Mouse (Mus musculus): Measurements from ENCODE around the gene Ublcp1.

The Ublcp1 gene

DNA sequence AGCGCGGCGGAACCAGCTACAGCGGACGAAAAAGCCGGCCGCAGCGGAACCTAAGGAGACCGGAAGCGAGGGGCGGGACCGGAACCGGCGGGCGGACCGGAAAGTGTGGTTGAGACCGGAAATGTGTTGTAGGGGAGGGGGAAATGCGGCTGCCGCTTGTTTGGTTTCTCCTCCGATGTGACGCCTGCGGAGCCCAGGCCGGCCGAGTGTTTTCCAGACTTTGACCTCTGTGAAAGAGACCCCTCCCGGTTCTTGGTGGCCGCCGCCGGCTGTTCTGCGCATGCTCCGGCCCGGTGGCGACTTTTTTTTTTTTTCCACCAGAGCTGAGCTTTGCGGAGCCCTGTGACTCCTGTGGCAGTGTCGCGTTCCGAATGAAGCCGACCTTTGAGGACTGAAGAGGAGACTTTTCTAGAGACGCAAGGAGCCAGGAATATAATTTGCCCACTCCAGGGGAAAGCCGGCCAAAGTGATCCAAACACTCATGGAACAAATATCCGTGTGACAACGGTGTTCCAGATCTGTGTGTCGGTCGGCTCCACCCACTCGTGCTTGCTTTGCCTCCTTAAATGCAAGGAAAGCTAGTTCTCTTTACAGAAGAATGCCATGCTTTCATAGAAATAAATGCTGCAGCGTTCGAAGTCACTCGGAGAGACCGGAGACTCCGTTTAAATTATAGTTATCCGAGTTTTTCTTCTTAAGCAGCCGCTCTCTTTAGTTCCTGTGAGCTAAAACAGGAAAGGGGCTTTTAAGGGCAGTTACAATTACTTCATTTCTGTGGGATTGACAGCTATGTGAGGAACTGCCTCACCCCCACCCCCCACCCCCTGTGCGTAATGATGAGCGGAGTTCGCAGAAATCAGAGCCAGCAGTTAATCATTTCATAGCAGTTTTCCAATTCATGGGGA, at the start of gene Ublcp1:
TSS of gene Ublcp1 (minus strand) at position 67 of the 905 bp plus-strand sequence.
- peak; percentile 91 for DNase-seq (ENCODE audit: low read depth, low spot score)

DNA sequence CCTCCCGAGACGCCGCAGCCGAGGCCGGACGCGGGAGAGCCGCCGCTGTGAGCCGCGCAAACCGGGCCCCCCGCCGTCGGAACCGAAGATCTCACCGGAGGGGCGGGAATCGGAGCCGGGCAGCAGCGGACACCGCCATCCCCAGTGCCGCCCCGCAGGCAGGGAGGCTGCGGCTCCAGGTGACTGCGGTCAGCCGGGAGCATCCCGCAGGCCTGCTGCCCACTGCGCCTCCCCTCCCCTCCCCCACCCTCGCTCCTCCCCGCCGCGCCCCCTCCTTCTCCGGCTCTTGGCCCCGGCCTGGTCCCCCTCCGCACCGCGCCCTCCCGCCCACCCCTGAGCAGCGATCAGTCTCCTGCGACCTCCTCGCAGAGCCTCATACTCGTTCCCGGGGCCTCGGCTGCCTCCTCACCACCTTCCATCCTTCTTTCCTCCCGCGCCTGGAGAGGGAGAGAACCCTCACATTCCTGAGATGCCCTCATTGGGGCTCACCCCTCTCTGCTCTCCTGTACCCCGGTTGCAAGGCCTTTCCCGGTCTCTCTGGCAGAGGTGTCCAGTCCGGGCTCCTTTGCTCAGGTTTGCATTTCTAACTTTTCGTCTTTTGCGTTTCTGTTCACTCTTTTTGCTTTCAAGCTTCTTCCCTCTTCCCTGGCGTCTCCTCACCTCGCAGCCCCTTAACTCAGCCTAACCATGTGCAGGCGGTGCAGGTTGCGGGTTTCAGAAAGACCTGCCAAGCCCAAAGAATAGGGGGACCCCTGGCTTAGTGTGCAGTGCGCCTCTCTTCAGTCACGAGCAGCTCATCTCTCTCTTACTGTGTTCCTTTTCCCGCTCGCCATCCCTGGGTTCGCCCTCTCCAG, 49.0 kb upstream of the Ublcp1 start:
- DNase-seq (ENCODE audit: low read depth, low spot score): no peak

DNA sequence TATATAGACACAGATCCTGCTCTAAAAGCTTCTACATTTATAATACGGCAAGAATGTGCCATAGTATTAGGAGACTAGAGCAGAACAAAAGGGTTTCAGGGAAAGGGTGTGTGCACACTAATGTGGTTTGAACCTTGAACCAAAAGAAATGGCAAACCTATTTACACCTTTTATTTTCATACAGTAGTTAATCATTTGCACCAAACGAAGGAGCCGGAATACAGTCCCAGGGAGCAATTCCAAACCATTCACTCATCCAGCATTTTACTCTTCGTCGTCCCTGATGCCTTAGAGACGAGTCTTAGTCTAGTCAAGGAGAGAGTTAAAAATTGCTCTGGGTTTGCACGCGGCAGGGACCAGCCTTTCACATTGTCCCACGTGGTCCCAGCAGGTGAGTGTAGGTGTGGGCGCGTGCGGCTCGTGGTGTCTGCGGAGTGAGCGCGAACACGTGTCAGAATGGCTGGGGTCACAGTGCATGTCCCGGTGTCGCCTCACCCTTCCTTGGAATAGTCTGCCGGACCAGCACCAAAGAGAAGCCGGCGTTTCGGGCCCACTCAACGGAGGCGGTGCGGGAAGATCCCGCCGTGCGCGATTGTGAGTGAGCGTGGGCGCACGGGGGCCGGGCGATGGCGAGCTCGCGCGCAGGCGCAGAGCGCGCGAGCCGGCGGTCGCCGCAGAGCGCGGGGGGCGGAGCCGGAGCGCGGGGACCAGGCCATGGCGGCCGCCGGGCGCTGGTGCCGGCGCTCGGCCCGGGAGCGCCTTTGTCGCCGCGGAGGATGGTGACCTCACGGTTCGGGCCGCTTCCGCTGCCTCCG, 48.2 kb upstream of the Ublcp1 start, which contains the start of gene Rnf145:
TSS of gene Rnf145 (plus strand) at position 684 of the 815 bp plus-strand sequence.
- DNase-seq (ENCODE audit: low read depth, low spot score): no peak

DNA sequence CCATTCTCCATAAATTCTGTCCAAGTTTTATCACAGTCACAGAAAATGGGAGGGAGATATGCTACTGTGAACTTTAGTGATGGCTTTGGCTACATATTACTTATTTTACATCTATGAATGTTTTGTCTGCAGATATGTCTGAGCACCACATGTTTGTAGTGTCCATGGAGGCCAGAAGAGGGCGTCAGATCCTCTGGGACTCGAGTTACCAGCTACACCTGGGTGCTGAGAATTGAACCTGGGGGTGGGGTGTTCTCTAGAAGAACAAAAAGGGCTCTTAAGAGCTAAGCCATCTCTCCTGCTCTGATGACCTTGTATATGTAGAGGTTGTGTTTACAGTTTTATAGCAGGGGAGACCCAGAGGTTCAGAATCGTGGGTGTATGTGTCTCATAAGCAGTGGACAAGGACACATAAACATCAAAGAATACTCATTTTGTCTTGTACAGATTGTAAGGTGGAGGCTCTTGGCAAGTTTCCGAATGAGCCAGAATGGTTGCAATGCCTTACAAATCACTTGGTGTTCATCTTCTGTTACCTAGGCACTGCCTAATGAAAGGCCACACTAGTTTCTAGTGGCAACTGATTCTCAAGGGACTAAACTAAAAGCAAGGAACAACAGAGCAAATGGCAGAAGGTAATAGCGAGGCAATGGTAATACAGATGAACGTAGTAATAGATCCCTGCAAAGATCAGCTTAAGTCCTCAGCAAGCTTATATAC, 47.4 kb upstream of the Ublcp1 start:
- no peak for DNase-seq (ENCODE audit: low read depth, low spot score)

DNA sequence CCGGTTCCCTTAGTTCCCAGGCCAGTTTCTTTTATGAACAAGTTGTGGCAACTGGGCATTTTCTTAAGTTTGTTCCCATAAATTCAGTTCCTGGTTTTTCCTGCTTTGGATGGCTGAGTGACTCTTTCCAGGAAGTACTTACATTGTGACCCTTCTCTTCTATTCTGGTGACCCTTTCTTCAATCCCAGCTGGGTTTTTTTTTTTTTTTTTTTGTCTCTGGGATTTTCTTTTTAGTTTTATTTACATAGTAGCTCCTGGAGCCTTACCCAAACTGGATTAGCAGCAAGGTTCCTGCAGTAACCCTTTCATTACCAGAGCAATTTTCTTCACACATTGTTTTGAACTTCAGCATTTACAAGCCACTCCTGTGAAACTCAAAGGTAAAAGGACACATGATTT, 46.1 kb upstream of the Ublcp1 start:
- DNase-seq (ENCODE audit: low read depth, low spot score): no peak

DNA sequence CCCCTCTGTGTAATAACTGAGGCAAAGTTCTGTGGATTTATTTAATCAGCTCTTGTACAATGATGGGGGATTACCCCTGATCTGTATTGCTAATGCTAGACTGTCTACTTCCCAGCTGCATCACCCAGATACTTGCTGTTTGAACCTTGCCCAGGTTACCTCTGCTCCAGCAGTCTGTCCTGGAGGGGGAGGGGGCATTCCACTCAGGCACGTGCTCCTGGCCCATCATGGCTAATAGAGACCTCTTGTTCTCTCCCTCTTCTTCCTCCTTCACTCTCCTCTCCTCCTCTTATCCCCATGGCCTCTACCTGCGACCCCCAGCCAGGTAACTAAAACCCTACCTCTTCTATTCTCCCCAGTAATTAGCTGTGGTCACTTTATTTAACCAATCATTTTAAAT, 44.4 kb upstream of the Ublcp1 start:
- no peak for DNase-seq (ENCODE audit: low read depth, low spot score)

DNA sequence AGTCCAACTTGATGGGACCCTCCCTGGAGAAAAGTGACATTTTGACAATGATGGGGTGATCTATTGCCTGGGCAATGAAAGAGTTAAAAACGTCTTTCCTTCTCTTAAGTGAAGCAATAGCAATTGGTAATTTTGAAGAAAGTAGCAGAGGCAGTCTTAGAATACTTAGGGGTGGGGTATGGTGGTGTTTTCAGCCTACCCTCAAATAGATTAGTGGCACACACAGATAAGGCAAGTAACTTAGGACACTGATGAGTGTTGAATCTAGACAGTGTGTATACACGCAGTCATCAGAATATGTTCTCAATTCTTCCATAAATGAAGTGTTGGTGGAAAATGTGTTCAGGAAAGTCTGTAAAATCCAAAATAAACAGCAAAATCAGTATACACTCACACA, 42.7 kb upstream of the Ublcp1 start:
- DNase-seq (ENCODE audit: low read depth, low spot score): no peak

DNA sequence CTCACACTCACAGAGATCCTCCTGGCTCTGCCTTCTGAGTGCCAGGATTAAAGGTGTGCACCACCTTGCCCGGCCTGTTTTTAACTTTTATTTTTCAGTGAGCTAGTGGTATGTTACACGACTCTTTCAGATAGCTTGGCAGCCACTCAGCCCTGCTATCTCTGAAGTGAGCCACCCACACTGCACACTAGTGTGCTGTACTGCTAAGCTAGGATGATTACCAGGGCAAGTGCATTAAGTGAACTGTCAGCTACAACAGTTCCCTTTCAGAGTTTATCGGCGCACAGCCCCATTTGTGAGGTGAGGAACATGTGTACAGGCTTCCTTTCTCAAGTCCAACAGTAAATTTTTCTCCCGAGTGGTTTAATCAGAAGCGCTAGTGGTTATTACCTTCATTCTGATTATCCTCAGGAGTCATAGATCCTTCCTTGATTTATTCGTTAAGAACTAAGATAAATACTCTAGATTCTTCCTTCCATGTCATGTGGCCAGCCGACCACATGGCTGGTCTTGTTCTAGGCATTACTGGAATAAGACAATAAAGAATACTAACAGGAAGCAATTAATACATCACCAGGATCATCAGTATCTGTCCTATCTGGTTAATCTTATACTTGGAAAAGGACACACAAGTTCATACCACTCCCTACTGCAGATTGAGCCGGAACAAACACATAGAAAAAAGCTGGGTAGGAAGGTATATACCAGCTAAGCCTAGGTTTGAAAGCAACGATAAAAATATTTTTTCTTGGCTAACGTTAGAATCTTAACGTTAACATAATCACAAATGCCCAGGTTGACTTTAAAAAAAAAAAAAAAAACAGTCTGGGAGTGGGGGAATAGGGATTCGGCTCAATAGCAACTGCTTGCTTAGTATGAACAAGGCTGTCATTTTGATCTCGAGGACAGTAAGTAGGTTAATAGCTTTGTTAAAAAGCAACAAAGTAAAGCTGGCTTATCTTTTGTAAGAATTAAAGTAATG, 42.0 kb upstream of the Ublcp1 start:
- DNase-seq (ENCODE audit: low read depth, low spot score): no peak

DNA sequence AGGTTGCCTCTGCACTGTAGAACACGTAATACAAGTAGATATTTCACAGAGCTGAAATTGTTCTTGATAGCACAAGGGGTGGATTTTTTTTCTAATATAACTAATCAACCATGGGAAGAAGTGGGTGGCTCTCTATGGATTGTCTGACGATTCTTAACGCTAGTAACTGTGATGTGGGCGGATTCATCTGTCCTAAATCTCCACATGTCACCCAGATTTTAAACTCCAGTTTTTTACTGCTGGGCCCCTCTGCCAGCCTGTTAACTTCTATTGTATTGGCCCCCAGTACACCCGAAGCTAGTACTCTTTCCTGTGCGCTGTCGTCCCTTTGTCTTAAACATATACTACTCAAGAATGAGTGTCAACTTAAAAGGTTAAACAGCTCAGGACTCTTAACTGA, 40.1 kb upstream of the Ublcp1 start:
- no peak for DNase-seq (ENCODE audit: low read depth, low spot score)

DNA sequence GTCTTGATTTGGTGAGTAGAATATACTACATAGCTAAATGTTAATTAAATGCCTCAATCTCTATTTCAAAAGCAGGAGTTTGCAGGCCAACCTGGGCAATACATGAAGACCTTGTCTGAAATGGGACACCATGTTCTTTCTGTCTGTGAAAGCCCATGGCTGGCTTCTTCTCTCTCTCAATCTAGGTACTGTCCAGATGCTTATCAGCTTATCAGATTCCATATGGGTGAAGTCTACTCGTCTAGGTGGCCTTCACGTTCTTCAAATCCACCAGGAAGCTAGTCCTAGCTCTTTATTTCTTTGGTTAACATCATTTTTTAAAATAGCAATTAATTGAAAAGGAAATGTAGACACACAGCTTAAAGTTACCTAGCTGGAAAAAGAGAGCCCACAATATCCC, 39.6 kb upstream of the Ublcp1 start:
- DNase-seq (ENCODE audit: low read depth, low spot score): no peak

DNA sequence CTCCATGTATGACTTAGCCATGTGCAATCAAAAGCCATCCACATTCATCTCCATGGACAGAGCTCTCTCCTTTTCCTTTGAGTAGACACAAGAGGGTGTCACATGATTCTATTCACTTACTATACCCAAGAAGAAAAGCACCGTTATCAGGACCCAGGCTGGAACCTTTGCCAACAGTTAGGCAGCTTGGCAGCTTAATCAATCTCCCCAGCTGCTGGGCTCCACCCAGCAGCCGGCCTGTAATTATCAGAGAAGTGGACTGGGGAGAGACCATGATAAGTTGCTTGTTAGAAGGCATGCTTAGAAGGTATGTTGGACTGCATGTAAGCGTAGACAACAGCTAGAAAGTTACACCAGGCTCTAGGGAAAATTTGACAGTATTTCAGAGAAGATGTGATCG, 38.6 kb upstream of the Ublcp1 start:
- DNase-seq (ENCODE audit: low read depth, low spot score): no peak

DNA sequence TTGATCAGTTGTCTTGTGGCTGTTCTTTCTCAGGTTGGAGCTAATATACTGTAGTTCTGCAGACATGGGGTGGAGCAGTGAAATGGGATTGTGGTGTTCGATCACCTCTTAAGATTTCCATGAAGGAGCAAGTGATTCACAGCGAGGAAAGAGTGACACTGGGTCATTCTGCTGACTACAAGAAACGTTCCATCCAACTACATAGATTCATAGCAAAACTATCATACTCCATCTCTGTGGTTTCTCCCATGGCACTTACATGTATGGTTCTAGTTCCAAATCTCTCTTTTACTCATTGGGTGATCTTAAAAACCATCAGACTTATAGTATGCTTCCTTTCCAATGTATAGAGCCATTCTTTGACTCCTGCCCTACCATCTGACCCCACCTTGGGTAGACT, 34.5 kb upstream of the Ublcp1 start:
- DNase-seq (ENCODE audit: low read depth, low spot score): no peak

DNA sequence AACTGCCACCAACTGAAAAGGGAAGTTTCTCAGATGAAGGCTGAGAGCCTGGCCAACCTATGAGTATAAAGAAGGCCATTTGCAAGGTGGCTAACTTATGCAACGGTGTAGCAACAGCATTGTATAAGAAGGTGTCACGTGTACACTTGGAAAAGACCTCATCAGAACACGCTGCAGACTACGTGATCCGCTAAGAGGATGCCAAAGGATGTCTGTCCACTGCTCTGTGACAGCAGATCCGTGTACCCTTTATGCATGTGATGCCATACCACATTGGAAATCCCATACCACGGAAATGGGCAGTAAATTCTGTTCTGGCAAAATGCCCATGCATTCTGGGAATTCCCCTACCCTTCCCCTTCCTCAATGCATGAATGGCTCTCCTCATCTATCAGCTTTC, 33.8 kb upstream of the Ublcp1 start:
- no peak for DNase-seq (ENCODE audit: low read depth, low spot score)

DNA sequence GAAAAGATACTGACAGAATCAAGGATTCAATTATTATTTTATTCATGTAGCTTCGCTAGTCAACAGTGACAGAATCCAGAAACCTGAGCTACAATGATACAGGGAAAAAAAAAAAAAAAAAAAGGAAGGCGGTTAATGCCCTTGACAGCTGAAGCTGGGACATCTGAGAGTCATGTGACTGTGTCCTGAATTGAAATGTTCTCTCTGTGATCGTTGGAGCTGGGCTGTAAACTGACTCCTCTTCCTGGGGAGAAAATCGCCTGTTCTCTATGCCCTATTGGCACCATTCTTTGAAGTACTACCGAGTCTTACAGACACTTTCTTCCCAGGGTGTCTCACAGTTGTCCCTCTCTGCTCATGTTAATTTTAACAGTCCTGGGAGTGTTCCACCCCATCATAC, 32.6 kb upstream of the Ublcp1 start:
- no peak for DNase-seq (ENCODE audit: low read depth, low spot score)

DNA sequence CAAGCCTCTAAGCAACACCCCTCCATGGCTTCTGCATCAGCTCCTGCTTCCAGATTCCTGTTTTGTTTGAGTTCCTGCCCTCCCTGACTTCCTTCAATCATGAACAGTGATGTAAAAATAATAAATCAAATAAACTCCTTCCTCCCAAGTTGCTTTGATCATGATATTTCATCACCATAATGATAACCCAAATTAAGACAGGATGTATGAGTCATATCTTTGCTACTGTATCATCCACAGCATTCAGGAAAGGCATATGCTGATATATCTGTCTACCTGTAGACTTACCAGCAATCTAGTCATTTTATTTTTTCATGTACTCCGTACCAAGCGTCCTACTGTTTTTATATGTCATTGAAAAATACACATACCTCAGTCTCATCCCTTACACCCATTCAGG, 31.2 kb upstream of the Ublcp1 start:
- DNase-seq (ENCODE audit: low read depth, low spot score): no peak

DNA sequence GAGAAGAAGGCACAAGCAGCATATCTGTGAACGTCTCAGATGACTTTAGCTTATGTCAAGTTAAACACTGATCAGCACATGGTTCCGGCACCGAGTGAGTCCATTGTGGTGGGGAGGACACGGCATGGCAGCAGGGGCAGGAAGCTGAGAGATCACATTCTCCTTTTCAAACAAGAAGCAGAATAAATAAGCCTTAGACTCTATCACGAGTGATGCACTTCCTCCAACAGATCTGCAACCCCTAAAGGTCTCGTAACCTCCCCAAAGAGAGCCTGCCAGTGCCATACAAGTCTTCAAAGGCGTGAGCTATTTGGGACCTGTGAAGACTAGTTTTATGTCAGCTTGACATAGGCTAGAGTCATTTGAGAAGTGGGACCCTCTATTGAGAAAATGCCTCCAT, 30.7 kb upstream of the Ublcp1 start:
- DNase-seq (ENCODE audit: low read depth, low spot score): no peak

DNA sequence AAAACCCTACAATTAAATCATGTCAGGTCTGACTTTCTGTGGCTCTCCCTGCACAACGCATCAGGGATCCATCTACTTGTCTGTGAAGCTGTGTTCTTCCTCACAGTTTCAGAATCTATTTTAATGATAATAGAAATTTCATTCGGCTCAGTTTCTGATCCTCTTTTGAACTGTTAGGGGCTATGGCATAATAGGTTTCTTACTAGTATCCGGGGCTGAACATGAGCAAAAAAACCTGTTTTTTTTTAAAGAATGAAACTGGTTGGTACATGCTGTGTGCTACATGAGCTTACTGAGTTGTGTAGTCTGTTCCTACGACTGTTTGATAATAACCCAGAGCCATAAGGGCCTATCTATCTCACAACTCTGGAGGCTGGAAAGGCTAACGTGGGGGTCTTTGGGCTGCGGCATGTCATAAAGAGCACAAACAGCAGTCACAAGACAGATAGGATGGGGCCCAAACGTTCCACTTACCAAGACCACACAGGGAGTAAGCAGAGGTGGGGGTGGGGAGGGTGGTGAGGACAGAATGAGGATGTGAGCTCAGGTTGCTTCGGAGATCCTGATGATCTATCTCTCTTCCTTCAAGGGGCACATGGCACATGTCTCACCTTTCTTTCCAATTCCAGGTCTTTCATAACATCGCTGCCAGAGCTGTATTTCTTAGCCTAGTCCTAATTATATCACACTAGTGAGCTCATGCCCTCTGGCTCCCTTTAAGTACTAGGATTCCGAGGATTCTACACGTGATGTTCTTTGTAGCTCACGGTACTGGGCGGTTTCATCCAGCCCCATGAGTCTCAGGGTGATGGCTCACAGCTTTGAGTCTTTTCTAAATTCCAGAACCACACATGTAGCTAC, 28.3 kb upstream of the Ublcp1 start:
- DNase-seq (ENCODE audit: low read depth, low spot score): no peak

DNA sequence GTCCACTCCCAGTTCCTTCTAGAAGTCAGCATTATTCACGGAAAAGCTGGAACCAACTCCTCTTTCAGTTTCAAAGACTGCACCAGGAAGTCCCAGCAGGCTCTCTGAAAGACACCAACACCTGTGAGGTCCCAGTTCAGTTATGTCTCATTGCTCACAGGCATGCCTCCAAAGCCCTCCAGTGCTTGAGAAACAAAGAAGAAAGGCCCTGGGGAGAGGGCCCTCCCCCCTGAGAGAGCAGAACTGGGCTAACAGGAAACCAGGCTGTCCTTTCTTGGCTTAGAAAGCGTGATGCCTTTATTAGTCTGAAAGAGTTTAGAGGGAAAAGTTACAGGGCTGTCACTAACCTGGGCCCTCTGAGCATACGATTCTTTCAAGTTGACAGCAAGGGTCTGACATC, 25.9 kb upstream of the Ublcp1 start:
- DNase-seq (ENCODE audit: low read depth, low spot score): no peak

Measured in WW6 (cell line).